Mouse (Mus musculus) midbrain, embryonic 15.5 days (tissue): ENCODE results near the gene Dnajc15. TPM values are rescaled to one million over a fixed set of nuclear protein-coding genes. Genes with fewer than 3 reads are reported as not detected.

Experiments used
- ATAC-seq: fragments of 200-750 bp; cut with Nextera tagmentation; replicated peaks from 2 replicates; pipeline ENCODE4 v1.8.0; 2017; ENCODE audit warnings: moderate TSS enrichment
- H3K27ac ChIP-seq: fragments of 300-500 bp; sonication (generic); 2 replicates; pipeline ENCODE4 v1.5.1; 2015; ENCODE audit warnings: mild to moderate bottlenecking, inconsistent platforms
- H3K27me3 ChIP-seq: fragments of 300-500 bp; sonication (generic); replicated peaks from 2 replicates; pipeline ENCODE4 v1.6.1; 2015; ENCODE audit warnings: inconsistent platforms
- H3K36me3 ChIP-seq: fragments of 300-500 bp; sonication (generic); replicated peaks from 2 replicates; pipeline ENCODE4 v1.6.1; 2015; ENCODE audit warnings: inconsistent platforms
- H3K4me1 ChIP-seq: fragments of 300-500 bp; sonication (generic); 2 replicates; pipeline ENCODE4 v1.6.1; 2015; ENCODE audit warnings: inconsistent platforms
- H3K4me2 ChIP-seq: fragments of 300-500 bp; sonication (generic); 2 replicates; pipeline ENCODE4 v1.6.1; 2015; ENCODE audit warnings: inconsistent platforms, mild to moderate bottlenecking, moderate library complexity
- H3K4me3 ChIP-seq: fragments of 300-500 bp; sonication (generic); 2 replicates; pipeline ENCODE4 v1.5.1; 2015; ENCODE audit warnings: mild to moderate bottlenecking, inconsistent platforms
- H3K9ac ChIP-seq: fragments of 300-500 bp; sonication (generic); 2 replicates; pipeline ENCODE4 v1.6.1; 2015; ENCODE audit warnings: mild to moderate bottlenecking, inconsistent platforms
- H3K9me3 ChIP-seq: fragments of 300-500 bp; sonication (generic); 2 replicates; pipeline ENCODE4 v1.6.1; 2016; ENCODE audit warnings: inconsistent platforms
- WGBS: fragments of 180-500 bp; shearing (Covaris S2); methylation state at CpG from one replicate; pipeline ENCODE4 v1.1.7; 2015; ENCODE audit warnings: mixed read lengths; 5-methylcytosine and 5-hydroxymethylcytosine counted together
- polyA plus RNA-seq: library from polyadenylated mRNA; unstranded; fragments of >200 nt; fragmentation: Nextera tagmentation; extraction: Ambion mirVana; gene quantifications from 2 replicates; pipeline ENCODE4 v1.2.1, GENCODE M21; 2015

The Dnajc15 gene
- polyA plus RNA-seq, 1 experiment from 2014 or later, result 76.2 TPM

- ATAC-seq, result no peak
- no peak overlapping the region for H3K4me3 ChIP-seq
- no peak overlapping the region for H3K27ac ChIP-seq
- H3K27me3 ChIP-seq, result no peaks in the 10 kb centered on the region
- H3K4me2 ChIP-seq, result no peak overlapping the region
- no peaks in the 10 kb centered on the region for H3K4me1 ChIP-seq
- no peaks in the 10 kb centered on the region for H3K36me3 ChIP-seq
- 87% methylated on average over 1 of the region's 1 CpGs for WGBS
- H3K9me3 ChIP-seq, result no peaks in the 10 kb centered on the region
- H3K9ac ChIP-seq, result no peak overlapping the region
These were observed 26.6 kb downstream of the Dnajc15 start for GRCm38 (mm10) chr14:77848349-77848748.

DNA sequence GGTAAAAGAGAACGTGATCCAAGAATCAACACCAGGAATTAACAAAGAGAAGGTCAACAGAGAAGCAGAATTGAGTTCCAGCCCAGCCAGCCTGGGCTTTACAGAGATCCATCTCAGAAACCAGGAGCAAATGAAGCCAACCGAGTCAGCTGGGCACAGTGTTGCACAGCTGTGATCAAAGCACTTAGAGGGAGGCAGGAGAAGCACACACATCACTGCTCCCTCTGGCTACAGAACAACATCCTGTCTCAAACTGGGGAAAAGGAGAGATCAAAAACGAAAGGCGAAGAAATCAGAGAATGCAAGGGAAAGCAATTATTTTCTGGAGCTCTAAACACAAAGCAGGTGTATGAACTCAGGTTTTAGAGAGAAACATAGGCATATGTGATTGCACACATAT lies 28.7 kb downstream of the Dnajc15 start:
- no peaks in the 10 kb centered on the region for H3K36me3 ChIP-seq
- no peaks in the 10 kb centered on the region for H3K27me3 ChIP-seq
- H3K27ac ChIP-seq, result no peak overlapping the region
- ATAC-seq, result no peak
- H3K9me3 ChIP-seq, result no peaks in the 10 kb centered on the region
- no peak overlapping the region for H3K4me2 ChIP-seq
- H3K4me1 ChIP-seq, result no peaks in the 10 kb centered on the region
- no peak overlapping the region for H3K4me3 ChIP-seq
- no peak overlapping the region for H3K9ac ChIP-seq
- 57% methylated on average over 4 of the region's 4 CpGs for WGBS

GRCm38 (mm10) chr14:77845479-77845878 lies 29.4 kb downstream of the Dnajc15 start:
- H3K27ac ChIP-seq, result no peak overlapping the region
- H3K4me1 ChIP-seq, result no peaks in the 10 kb centered on the region
- no peak overlapping the region for H3K4me3 ChIP-seq
- 83% methylated on average over 1 of the region's 1 CpGs for WGBS
- H3K9ac ChIP-seq, result no peak overlapping the region
- no peaks in the 10 kb centered on the region for H3K36me3 ChIP-seq
- H3K9me3 ChIP-seq, result no peaks in the 10 kb centered on the region
- no peak overlapping the region for H3K4me2 ChIP-seq
- no peaks in the 10 kb centered on the region for H3K27me3 ChIP-seq
- ATAC-seq, result no peak

DNA sequence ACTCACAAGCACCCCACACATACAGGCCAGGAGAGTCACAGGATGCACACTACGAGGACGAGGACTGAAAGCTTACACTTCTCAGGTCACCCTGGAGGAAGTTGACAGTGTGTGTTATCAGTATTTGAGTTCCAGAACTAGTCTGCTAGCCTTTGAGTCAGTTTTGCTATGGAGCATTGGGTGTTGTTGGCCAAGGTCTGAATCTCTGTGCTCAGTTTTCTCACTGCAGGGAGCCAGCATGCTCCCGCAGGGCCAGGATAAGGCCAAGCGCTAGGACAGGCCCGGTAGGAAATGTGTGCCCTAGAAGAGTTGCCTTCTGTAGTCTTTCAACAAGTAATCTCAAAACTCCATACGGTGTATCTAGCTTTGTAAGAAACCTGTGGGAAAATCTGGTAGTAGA lies 34.4 kb downstream of the Dnajc15 start:
- H3K9ac ChIP-seq, result no peak overlapping the region
- H3K27me3 ChIP-seq, result no peaks in the 10 kb centered on the region
- 84% methylated on average over 6 of the region's 6 CpGs for WGBS
- no peak overlapping the region for H3K4me2 ChIP-seq
- no peak for ATAC-seq
- H3K4me1 ChIP-seq, result no peaks in the 10 kb centered on the region
- H3K27ac ChIP-seq, result no peak overlapping the region
- H3K36me3 ChIP-seq, result no peaks in the 10 kb centered on the region
- no peak overlapping the region for H3K4me3 ChIP-seq
- H3K9me3 ChIP-seq, result no peaks in the 10 kb centered on the region

DNA sequence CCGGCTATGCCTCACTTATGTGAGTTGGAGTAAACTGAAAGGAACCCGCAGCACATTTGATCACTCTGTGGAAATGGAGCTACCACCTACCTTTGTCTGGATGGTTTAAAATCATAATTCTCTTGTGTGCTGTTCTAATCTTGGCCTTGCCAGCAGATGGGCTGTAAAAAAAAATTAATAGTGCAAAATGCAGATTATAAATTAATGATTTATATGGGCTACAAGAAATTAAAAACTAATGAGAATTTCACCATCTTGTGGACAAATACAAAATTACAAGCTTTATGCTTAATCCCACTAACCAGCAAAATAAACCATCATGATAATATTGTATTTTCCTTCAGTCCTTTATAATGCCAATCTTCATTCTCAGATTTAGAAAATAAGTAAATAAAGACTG lies 34.8 kb downstream of the Dnajc15 start:
- H3K27me3 ChIP-seq, result no peaks in the 10 kb centered on the region
- no peak overlapping the region for H3K4me2 ChIP-seq
- ATAC-seq, result no peak
- no peak overlapping the region for H3K9ac ChIP-seq
- H3K36me3 ChIP-seq, result no peaks in the 10 kb centered on the region
- no peak overlapping the region for H3K27ac ChIP-seq
- no peak overlapping the region for H3K4me3 ChIP-seq
- 82% methylated on average over 2 of the region's 2 CpGs for WGBS
- H3K9me3 ChIP-seq, result no peaks in the 10 kb centered on the region
- H3K4me1 ChIP-seq, result no peaks in the 10 kb centered on the region

DNA sequence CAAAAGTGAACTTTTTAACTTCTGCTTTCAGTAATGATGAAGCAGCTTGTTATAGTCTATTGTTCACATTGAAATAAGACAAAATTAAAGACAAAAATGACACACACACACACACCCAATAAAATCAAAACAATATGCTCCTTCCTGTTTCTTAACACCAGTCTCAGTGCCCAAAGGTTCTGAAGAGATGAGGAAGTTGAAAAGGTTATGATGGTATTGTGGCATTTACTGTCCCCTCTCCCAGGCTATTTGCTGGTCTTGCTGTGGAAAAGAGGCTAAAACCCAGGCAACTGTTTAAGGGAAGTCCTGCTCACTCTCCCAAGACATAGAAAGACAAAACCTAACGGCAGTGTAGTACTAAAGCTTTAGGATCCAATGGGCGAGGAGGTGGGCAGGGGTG lies 38.1 kb downstream of the Dnajc15 start:
- H3K9ac ChIP-seq, result no peak overlapping the region
- H3K4me3 ChIP-seq, result no peak overlapping the region
- ATAC-seq, result no peak
- 89% methylated on average over 2 of the region's 2 CpGs for WGBS
- no peak overlapping the region for H3K27ac ChIP-seq
- H3K4me1 ChIP-seq, result no peaks in the 10 kb centered on the region
- no peak overlapping the region for H3K4me2 ChIP-seq
- no peaks in the 10 kb centered on the region for H3K27me3 ChIP-seq
- no peaks in the 10 kb centered on the region for H3K36me3 ChIP-seq
- no peaks in the 10 kb centered on the region for H3K9me3 ChIP-seq

DNA sequence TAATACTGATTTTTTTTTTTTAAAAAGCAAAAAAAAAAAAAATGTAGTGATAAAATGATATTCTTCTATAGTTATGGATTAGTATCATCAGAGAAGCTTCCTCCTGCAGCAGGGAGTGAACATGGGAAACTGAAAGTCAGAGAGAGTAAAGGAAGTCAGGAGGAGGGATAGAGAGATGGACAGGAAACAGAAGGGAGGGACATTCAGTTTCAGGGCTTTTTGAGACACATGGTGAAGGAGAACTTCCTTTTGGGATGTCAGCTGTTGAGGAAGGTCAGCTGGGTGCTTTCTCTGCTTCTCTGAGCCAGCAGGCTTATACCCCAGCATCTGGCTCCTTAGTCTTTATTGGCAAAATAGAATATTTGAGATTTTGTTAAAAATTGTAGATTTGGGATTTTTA lies 42.6 kb downstream of the Dnajc15 start:
- no peak for ATAC-seq
- H3K9me3 ChIP-seq, result no peaks in the 10 kb centered on the region
- no peak overlapping the region for H3K4me3 ChIP-seq
- H3K27ac ChIP-seq, result no peak overlapping the region
- H3K4me2 ChIP-seq, result no peak overlapping the region
- no peaks in the 10 kb centered on the region for H3K27me3 ChIP-seq
- no peaks in the 10 kb centered on the region for H3K36me3 ChIP-seq
- no peaks in the 10 kb centered on the region for H3K4me1 ChIP-seq
- no peak overlapping the region for H3K9ac ChIP-seq

GRCm38 (mm10) chr14:77831936-77832335 lies 43.0 kb downstream of the Dnajc15 start:
- Histone ChIP-seq H3K4me3 (no peak overlapping the region), H3K27ac (no peak overlapping the region), H3K36me3 (no peaks in the 10 kb centered on the region), H3K9me3 (no peaks in the 10 kb centered on the region), H3K27me3 (no peaks in the 10 kb centered on the region), H3K4me1 (no peaks in the 10 kb centered on the region), H3K4me2 (no peak overlapping the region), H3K9ac (no peak overlapping the region)
- 93% methylated on average over 4 of the region's 4 CpGs for WGBS
- no peak for ATAC-seq

DNA sequence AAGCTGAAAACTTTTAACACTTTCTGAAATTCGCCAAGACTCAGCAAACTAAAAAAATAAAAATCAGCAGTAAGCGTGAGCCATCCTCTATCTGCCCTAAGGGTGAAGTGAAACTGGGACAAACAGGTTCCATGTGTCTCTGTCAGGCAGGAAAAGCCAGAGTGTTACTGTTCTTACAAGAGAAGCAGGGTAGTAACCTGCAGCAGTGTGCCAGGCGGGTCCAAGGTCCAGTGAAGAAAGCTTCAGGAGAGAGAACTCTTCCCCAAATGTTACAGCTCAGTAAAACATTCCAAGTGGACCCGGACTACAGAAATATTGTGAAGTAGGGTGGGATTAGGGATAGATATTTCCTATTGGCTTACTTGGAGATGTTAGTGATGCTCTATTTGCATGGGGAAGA lies 45.3 kb downstream of the Dnajc15 start:
- no peak for ATAC-seq
- H3K9ac ChIP-seq, result no peak overlapping the region
- 88% methylated on average over 4 of the region's 4 CpGs for WGBS
- no peaks in the 10 kb centered on the region for H3K9me3 ChIP-seq
- no peaks in the 10 kb centered on the region for H3K27me3 ChIP-seq
- no peaks in the 10 kb centered on the region for H3K4me1 ChIP-seq
- H3K4me2 ChIP-seq, result no peak overlapping the region
- H3K36me3 ChIP-seq, result no peaks in the 10 kb centered on the region
- no peak overlapping the region for H3K4me3 ChIP-seq
- no peak overlapping the region for H3K27ac ChIP-seq

- 72% methylated on average over 3 of the region's 3 CpGs for WGBS
- H3K4me1 ChIP-seq, result no peaks in the 10 kb centered on the region
- H3K9ac ChIP-seq, result no peak overlapping the region
- no peaks in the 10 kb centered on the region for H3K36me3 ChIP-seq
- no peaks in the 10 kb centered on the region for H3K9me3 ChIP-seq
- H3K27ac ChIP-seq, result no peak overlapping the region
- no peak for ATAC-seq
- no peak overlapping the region for H3K4me2 ChIP-seq
- no peak overlapping the region for H3K4me3 ChIP-seq
- H3K27me3 ChIP-seq, result no peaks in the 10 kb centered on the region
These were observed 49.0 kb downstream of the Dnajc15 start for GRCm38 (mm10) chr14:77825891-77826290.

DNA sequence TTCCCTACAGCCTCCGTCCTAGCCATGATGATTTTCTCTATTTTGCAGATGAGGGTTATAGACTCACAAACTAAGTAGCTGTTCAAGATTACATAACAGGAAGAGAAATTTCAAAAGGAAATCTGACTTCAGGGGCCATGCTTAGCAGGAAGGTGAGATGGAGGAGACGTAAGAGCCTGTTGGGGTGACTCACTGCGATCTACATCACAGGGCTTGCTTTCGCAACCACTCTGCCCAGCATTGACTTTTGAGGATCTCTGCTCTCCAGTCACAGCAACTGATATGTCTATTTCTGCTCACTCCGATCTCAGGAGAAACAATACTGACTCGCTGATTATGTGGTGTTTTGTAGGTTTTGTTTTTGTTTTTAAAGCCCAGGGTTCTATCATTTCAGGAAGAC lies 49.8 kb downstream of the Dnajc15 start:
- H3K4me1 ChIP-seq, result no peaks in the 10 kb centered on the region
- H3K9me3 ChIP-seq, result no peaks in the 10 kb centered on the region
- H3K4me3 ChIP-seq, result no peak overlapping the region
- H3K27ac ChIP-seq, result no peak overlapping the region
- H3K27me3 ChIP-seq, result no peaks in the 10 kb centered on the region
- no peaks in the 10 kb centered on the region for H3K36me3 ChIP-seq
- ATAC-seq, result no peak
- no peak overlapping the region for H3K4me2 ChIP-seq
- 90% methylated on average over 6 of the region's 6 CpGs for WGBS
- H3K9ac ChIP-seq, result no peak overlapping the region

GRCm38 (mm10) chr14:77819841-77820240 lies 55.1 kb downstream of the Dnajc15 start:
- Histone ChIP-seq H3K9me3 (no peaks in the 10 kb centered on the region), H3K4me3 (no peak overlapping the region), H3K27ac (no peak overlapping the region), H3K4me1 (no peaks in the 10 kb centered on the region), H3K4me2 (no peak overlapping the region), H3K9ac (no peak overlapping the region), H3K36me3 (no peaks in the 10 kb centered on the region), H3K27me3 (no peaks in the 10 kb centered on the region)
- no peak for ATAC-seq
- WGBS, result 87% methylated on average over 3 of the region's 3 CpGs

DNA sequence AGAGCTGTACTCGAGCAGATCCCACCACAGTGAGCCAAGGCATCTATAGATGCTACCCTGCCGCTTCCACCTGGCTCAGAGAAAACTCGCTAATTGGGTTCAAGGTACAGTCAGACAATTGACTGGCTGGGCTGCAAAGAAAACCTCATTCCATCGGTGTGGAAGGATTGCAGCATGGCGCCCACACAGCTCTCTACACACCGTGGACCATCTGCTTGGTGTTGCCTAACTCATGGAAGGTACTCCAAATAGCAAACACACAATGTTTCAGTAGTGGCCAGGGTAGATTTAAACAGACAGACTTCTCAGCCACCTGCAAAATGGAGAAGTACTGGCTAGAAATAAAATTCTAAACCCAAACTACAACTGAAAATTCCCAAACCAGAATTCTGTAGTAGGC lies 57.4 kb downstream of the Dnajc15 start:
- Histone ChIP-seq H3K9me3 (no peaks in the 10 kb centered on the region), H3K27me3 (no peaks in the 10 kb centered on the region), H3K27ac (no peak overlapping the region), H3K4me3 (no peak overlapping the region), H3K36me3 (no peaks in the 10 kb centered on the region), H3K4me2 (no peak overlapping the region), H3K4me1 (no peaks in the 10 kb centered on the region), H3K9ac (no peak overlapping the region)
- 92% methylated on average over 6 of the region's 6 CpGs for WGBS
- no peak for ATAC-seq

- Histone ChIP-seq H3K4me1 (no peaks in the 10 kb centered on the region), H3K9me3 (no peaks in the 10 kb centered on the region), H3K4me2 (no peak overlapping the region), H3K27me3 (no peaks in the 10 kb centered on the region), H3K36me3 (no peaks in the 10 kb centered on the region), H3K4me3 (no peak overlapping the region), H3K9ac (no peak overlapping the region), H3K27ac (no peak overlapping the region)
- 77% methylated on average over 4 of the region's 4 CpGs for WGBS
- ATAC-seq, result no peak
These were observed 60.0 kb downstream of the Dnajc15 start for GRCm38 (mm10) chr14:77814935-77815334.
